Mouse (Mus musculus) monocyte, adult 59 days (primary cell): ENCODE results near the gene Tdpoz5. TPM values are rescaled to one million over a fixed set of nuclear protein-coding genes. Genes with fewer than 3 reads are reported as not detected.

Source experiments
- total RNA-seq, 2 experiments: library from RNA; stranded (reverse); gene quantifications; one replicate each; pipeline ENCODE4 v1.2.4; 2023

Gene Tdpoz5
- not detected for total RNA-seq

GRCm38 (mm10) chr3:93961214-93961613, at the start of gene Tdpoz5:
TSS of gene Tdpoz5 (minus strand) at chr3:93961314.

GRCm38 (mm10) chr3:93943443-93943842, 17.7 kb downstream of the Tdpoz5 start, which contains the start of gene Gm9117:
TSS of gene Gm9117 (minus strand) at chr3:93943543.

Other genes with a start within 250 kb of the Tdpoz5 start
- gene Gm5773, start 188.3 kb downstream of the Tdpoz5 start, total RNA-seq = not detected
- not detected for gene Tdpoz4, start 164.9 kb downstream of the Tdpoz5 start, total RNA-seq
- gene Tdpoz3, start 135.3 kb downstream of the Tdpoz5 start, total RNA-seq = not detected
- not detected for gene Gm9117, start 17.8 kb downstream of the Tdpoz5 start, total RNA-seq
- not detected for gene Gm9125, start 93.6 kb upstream of the Tdpoz5 start, total RNA-seq
- gene Gm10697, start 111.3 kb upstream of the Tdpoz5 start, total RNA-seq = not detected
- gene Gm10696, start 216.9 kb upstream of the Tdpoz5 start, total RNA-seq = not detected
- not detected for gene Gm5286, start 235.4 kb upstream of the Tdpoz5 start, total RNA-seq